Mouse (Mus musculus): ENCODE measurements around the gene Psmc2. TPM values are rescaled to one million over a fixed set of nuclear protein-coding genes. Genes with fewer than 3 reads are reported as not detected.

Gene Psmc2
- total and polyA plus RNA-seq, 3 experiments: 297 to 356 (median 316) TPM

DNA sequence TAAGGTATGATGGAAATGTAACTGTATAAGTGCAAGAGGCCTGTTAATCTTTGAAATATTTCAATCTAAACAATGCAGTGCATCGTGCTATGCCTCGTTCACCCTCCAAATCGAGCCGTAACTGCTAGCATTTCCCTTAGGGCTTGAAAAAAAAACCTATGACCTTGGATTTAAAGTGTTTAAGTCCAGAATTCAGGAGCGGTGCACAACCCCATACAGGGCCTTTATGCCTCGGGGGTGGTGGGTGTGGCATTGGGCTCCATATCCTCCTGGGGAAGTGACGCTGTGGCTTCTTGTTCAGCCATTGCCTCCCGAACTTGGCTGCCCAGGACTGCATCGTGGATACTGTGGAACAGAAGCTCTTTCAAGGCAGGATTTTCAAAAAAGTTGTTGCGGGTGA is 25.8 kb downstream of the Psmc2 start:
- no peaks in the 10 kb centered on the region for H3K9me3 ChIP-seq (replicated peaks; ENCODE audit: insufficient read depth, low read length)
- no peaks in the 10 kb centered on the region for H3K79me2 ChIP-seq (ENCODE audit: control insufficient read depth, insufficient read depth, low read length, poor library complexity)
- no peak overlapping the region for H3K4me3 ChIP-seq (ENCODE audit: control insufficient read depth in 1 of 2, insufficient read depth in 1 of 2, low read depth in 2 of 2, low read length in 2 of 2)
- no peaks in the 10 kb centered on the region for H3K36me3 ChIP-seq (ENCODE audit: control insufficient read depth in 1 of 2, insufficient read depth in 2 of 2, low read length in 2 of 2)
- H3K27ac ChIP-seq (ENCODE audit: control insufficient read depth, low read depth, low read length): no peak overlapping the region
- no peak for TF ChIP-seq TAL1 (IDR thresholded peaks at IDR 0.05; ENCODE audit: low read length)
- TF ChIP-seq USF2 (IDR thresholded peaks at IDR 0.05; ENCODE audit: borderline replicate concordance in 1 of 2, insufficient read depth in 1 of 2, low read depth in 1 of 2, low read length in 2 of 2): no peak
- no peak for TF ChIP-seq MYB (IDR thresholded peaks at IDR 0.05; ENCODE audit: low read depth, low read length)
- no peak for TF ChIP-seq NELFE (IDR thresholded peaks at IDR 0.05; ENCODE audit: low read depth, low read length)
- no peak for TF ChIP-seq ZKSCAN1 (IDR thresholded peaks at IDR 0.05; ENCODE audit: low read depth, low read length)
- no peak for TF ChIP-seq CTCF (IDR thresholded peaks at IDR 0.05 in 2 of 3, conservative IDR thresholded peaks at IDR 0.05 in 1 of 3; ENCODE audit: control insufficient read depth in 1 of 3, insufficient read depth in 1 of 3, low read depth in 2 of 3, low read length in 3 of 3, poor library complexity in 1 of 3, severe bottlenecking in 1 of 3)
- TF ChIP-seq EP300 (IDR thresholded peaks at IDR 0.05; ENCODE audit: low read depth in 1 of 2, low read length in 2 of 2): no peak
- no peak for TF ChIP-seq GABPA (IDR thresholded peaks at IDR 0.05; ENCODE audit: low read depth, low read length)
- TF ChIP-seq SMC3 (IDR thresholded peaks at IDR 0.05; ENCODE audit: low read depth, low read length): no peak
- DNase-seq (ENCODE audit: low read depth, low spot score): no peak
- H3K27me3 ChIP-seq (ENCODE audit: control insufficient read depth in 1 of 2, insufficient read depth in 2 of 2, low read length in 2 of 2): no peaks in the 10 kb centered on the region; a peak in 1 of 4 replicates
- no peak overlapping the region for H3K9ac ChIP-seq (ENCODE audit: control insufficient read depth, low read depth, low read length, poor library complexity, severe bottlenecking)
- no peaks in the 10 kb centered on the region for H3K4me1 ChIP-seq (ENCODE audit: control insufficient read depth in 1 of 2, insufficient read depth in 2 of 2, low read length in 2 of 2)

DNA sequence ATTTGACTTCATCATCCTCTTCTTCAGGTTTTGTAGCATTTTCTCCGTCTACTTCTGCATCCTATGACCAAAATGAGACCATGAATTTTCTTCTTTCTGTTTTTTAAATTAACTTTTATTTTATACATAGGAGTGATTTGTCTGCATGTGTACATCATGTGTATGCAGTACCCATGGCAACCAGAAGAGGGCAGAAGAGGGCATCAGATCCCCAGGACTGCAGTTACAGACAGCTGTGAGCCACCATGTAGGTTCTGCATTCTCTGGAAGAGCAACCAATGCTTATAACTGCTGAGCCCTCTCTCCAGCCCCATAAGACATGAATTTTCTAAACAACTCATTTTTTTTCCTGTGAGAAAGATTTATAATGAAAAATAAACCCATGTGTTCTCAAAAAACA is 28.9 kb downstream of the Psmc2 start:
- Histone ChIP-seq H3K79me2 (ENCODE audit: control insufficient read depth, insufficient read depth, low read length, poor library complexity) (no peaks in the 10 kb centered on the region), H3K27ac (ENCODE audit: control insufficient read depth, low read depth, low read length) (no peak overlapping the region), H3K9me3 (replicated peaks; ENCODE audit: insufficient read depth, low read length) (no peaks in the 10 kb centered on the region), H3K9ac (ENCODE audit: control insufficient read depth, low read depth, low read length, poor library complexity, severe bottlenecking) (no peak overlapping the region), H3K27me3 (ENCODE audit: control insufficient read depth in 1 of 2, insufficient read depth in 2 of 2, low read length in 2 of 2) (peaks cover 0 to 3% of the 10 kb centered on the region in 2 experiments; a peak in 1 of 4 replicates), H3K4me3 (ENCODE audit: control insufficient read depth in 1 of 2, insufficient read depth in 1 of 2, low read depth in 2 of 2, low read length in 2 of 2) (no peak overlapping the region), H3K36me3 (ENCODE audit: control insufficient read depth in 1 of 2, insufficient read depth in 2 of 2, low read length in 2 of 2) (no peaks in the 10 kb centered on the region), H3K4me1 (ENCODE audit: control insufficient read depth in 1 of 2, insufficient read depth in 2 of 2, low read length in 2 of 2) (no peaks in the 10 kb centered on the region)
- DNase-seq (ENCODE audit: low read depth, low spot score): peak; percentile 84
- no peak for TF ChIP-seq MEF2A (IDR thresholded peaks at IDR 0.05; ENCODE audit: extremely low read depth, insufficient replicate concordance, low read depth, low read length, poor library complexity, severe bottlenecking)
- TF ChIP-seq CTCF (IDR thresholded peaks at IDR 0.05 in 2 of 3, conservative IDR thresholded peaks at IDR 0.05 in 1 of 3; ENCODE audit: control insufficient read depth in 1 of 3, insufficient read depth in 1 of 3, low read depth in 2 of 3, low read length in 3 of 3, poor library complexity in 1 of 3, severe bottlenecking in 1 of 3): peak; percentile 64 to 87 (median 78)
- TF ChIP-seq RAD21 (IDR thresholded peaks at IDR 0.05; ENCODE audit: low read depth, low read length): peak; percentile 47
- TF ChIP-seq ZKSCAN1 (IDR thresholded peaks at IDR 0.05; ENCODE audit: low read depth, low read length): no peak
- TF ChIP-seq JUND (IDR thresholded peaks at IDR 0.05; ENCODE audit: low read depth, low read length): no peak
- TF ChIP-seq ZC3H11A (IDR thresholded peaks at IDR 0.05; ENCODE audit: low read depth, low read length): peak; percentile 42
- TF ChIP-seq USF2 (IDR thresholded peaks at IDR 0.05; ENCODE audit: borderline replicate concordance in 1 of 2, insufficient read depth in 1 of 2, low read depth in 1 of 2, low read length in 2 of 2): no peak
- no peak for TF ChIP-seq ZNF384 (IDR thresholded peaks at IDR 0.05; ENCODE audit: low read depth, low read length)
- no peak for TF ChIP-seq NRF1 (IDR thresholded peaks at IDR 0.05; ENCODE audit: insufficient read depth, low read depth, low read length, poor library complexity, severe bottlenecking)
- no peak for TF ChIP-seq ZMIZ1 (IDR thresholded peaks at IDR 0.05; ENCODE audit: low read depth, low read length)
- no peak for TF ChIP-seq CHD2 (IDR thresholded peaks at IDR 0.05; ENCODE audit: low read length)
- peak; percentile 49 for TF ChIP-seq SMC3 (IDR thresholded peaks at IDR 0.05; ENCODE audit: low read depth, low read length)
- TF ChIP-seq ETS1 (IDR thresholded peaks at IDR 0.05; ENCODE audit: low read depth, low read length): no peak
- TF ChIP-seq TBP (IDR thresholded peaks at IDR 0.05; ENCODE audit: low read depth, low read length): no peak
- TF ChIP-seq MAFK (IDR thresholded peaks at IDR 0.05; ENCODE audit: borderline replicate concordance, low read depth, low read length): no peak
- TF ChIP-seq KAT2A (conservative IDR thresholded peaks at IDR 0.05; ENCODE audit: low read depth, low read length): no peak
- TF ChIP-seq MAZ (IDR thresholded peaks at IDR 0.05; ENCODE audit: low read depth, low read length): no peak

Measured in MEL (cell line).